Mouse (Mus musculus) testis, adult 2 months (tissue): ENCODE results near the gene Prcc.

ENCODE experiments used
- CTCF ChIP-seq: fragments of 200-500 bp; IDR thresholded peaks from 2 replicates; pipeline ENCODE4 v1.5.1; 2012; ENCODE audit warnings: low read depth, mild to moderate bottlenecking, inconsistent platforms, low read length, moderate library complexity; ENCODE audit not compliant: control insufficient read depth, insufficient read depth, insufficient replicate concordance
- POLR2A ChIP-seq: fragments of 200-500 bp; IDR thresholded peaks from 2 replicates; pipeline ENCODE4 v1.6.1; 2012; ENCODE audit warnings: low read depth, mild to moderate bottlenecking, inconsistent platforms, low read length, moderate library complexity; ENCODE audit not compliant: control insufficient read depth

DNA sequence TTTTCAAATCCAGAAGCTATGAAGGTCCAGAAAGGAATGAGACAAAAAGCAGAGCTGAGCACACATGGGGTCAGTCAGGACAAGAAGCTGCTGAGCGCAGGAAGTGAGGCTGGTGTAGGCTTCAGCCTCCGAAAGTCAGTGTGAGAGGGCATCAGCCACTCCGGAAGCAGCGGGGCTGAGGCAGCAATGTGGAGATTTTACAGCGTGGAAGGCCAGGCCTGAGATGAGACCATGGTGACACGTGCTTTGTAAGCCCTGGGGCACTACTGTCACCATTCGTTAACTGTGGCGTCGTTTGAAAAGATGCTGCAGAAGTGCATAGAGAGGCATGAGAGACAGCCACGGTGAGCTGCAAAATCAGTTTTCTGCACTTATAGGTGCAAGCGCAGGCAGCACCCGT lies 67.2 kb downstream of the Prcc start:
- TF ChIP-seq CTCF (no peak), POLR2A (0 out of 2 replicates have a peak, but pooled peaks have one; percentile 28)
